Mouse (Mus musculus) spleen, adult 12 weeks (tissue): ENCODE data around the gene Txn2.

ENCODE experiments used
- DNase-seq: peaks from one replicate; pipeline ENCODE4 v3.0.0; 2022; ENCODE audit warnings: low spot score

Txn2 gene

DNA sequence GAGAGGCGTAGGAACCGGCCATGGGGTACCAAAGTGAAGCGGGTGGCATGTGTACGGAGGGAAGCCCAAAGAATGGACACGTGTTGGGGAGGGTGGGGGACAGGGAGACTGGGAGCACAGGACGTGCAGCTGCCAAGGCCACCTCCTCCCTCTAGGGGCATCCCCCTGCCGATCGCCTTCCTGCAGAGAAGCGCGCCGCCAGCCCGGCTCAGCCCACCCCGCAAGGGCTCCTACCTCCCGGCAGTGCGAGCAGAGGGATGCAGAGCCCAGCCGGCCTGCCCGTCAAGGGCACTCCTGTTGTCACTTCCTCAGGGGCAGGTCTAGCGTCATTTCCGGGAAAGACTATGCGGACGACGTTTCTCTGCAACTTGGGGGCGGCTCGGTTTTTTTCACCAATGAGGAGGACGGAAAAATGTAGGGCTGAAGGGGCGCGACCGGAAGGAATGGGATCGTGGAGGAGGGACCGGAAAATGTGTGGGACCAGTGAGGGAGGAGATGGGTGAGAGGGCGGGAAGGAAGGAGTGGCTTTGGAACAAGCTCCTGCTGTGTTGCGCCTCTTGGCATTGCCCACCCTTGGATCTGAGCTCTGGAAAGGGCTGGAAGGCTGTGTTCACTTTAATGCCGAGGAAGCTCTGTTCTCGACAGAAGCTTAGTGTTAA is at the start of gene Txn2:
TSS of gene Txn2 (minus strand) at position 334 of the 659 bp plus-strand sequence.
- DNase-seq = peak; percentile 92

DNA sequence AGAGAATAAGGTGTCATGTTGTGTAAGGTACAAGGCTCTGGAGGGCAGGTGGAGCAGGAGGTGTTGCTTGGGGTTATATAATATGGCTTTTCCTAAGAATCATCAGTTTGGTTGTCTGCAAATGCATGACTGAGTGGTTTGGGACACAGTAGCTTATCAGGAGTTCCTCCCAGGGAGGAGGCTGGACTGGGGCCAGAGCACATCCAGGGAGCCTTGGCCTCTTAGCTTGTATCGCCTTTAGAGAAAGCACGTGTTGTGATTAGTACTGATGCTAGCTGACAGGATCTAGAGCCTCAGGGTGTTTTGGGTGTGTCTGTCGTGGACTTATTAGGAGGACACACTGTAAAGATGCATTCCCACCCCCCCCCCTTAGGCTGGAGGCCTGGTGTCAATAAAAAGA is 48.9 kb upstream of the Txn2 start:
- DNase-seq = peak; percentile 11

- DNase-seq = no peak
Observed at GRCm38 (mm10) chr15:77974165-77974841, 45.5 kb upstream of the Txn2 start.

DNA sequence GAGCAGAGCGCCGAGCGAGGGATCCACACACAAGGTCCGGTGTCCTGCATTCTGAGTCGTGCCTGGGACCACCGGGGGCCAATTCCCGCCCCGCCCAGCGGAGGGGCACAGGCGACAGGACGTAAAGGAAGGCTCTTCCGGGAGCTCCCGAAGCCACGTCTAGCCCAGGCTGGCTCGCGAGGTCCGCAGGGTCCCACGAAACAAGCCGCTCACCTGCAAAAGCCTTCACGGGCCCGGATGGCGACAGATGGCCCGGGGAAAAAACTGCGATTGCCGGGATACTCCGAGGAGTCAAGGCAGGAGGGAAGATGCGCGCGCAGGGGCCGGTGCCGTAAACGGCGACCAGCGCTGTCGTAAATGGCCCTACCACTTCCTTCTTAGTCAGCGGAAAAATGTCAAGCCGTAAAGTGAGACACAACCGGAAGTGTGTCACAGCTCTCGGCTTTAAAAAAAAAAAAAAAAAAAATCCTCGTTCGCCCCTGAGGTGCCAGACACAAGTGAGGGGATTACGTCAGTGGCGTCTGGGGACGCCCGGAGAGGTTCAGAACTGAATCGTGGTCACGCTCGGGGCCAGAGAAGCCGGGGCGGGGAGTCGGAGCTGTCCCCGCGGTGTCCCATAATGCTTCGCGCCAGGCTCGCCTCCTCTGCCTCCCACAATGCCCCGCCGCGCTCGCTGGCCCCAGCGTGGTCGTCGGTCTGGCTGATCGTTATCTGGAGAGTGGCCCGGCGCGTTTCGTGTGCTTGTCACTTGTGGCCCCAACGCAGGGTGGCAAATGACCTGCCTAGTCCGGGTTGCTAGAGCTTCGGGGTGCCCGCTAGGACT is 41.9 kb upstream of the Txn2 start, which contains the start of gene Eif3d:
TSS of gene Eif3d (minus strand) at position 344 of the 823 bp plus-strand sequence.
- DNase-seq = peak; percentile 98

GRCm38 (mm10) chr15:77969940-77970469 is 41.2 kb upstream of the Txn2 start:
- no peak for DNase-seq

GRCm38 (mm10) chr15:77965117-77965528 is 36.3 kb upstream of the Txn2 start:
- DNase-seq = no peak

DNA sequence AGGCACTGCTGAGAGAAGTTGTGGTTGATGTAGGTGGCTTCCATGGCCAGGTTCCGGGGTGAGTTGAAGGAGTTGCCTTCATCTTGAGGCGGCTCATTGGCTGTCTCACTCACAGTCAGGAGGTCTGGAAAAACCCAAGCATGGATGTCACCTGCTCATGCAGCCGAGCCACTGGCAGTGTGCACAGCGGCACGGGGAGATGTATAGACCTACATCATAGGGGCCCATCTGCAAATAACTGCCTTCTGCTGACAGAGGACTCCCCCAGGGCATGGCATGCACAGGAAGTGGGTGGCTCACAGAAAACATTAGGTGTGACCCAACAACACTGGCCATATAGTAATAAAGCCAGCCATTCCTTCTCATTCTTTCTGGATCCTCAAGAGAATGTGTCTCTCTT is 33.6 kb upstream of the Txn2 start:
- no peak for DNase-seq

DNA sequence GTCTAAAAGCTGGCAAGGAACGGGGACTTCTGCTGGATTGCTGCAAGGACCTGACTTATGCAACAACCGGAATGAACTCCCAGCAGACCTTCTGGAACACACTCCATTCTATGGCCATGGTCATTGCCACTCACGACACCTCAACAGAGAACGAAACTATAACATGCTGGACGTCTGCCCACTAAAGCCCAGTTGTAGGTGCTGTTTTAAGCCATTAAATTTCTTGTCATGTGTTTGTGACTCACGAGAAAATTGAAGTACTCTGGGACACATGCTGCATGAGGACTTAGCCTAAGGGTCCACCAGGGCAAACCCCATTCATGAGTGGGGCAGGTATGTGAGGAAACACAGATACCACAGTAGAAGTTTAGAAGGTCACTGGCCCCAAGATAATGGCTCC is 31.9 kb upstream of the Txn2 start:
- DNase-seq = no peak

- no peak for DNase-seq
Observed at GRCm38 (mm10) chr15:77958071-77958470, 29.3 kb upstream of the Txn2 start.

GRCm38 (mm10) chr15:77957625-77958024 is 28.8 kb upstream of the Txn2 start:
- no peak for DNase-seq

- peak; percentile 73 for DNase-seq
Observed at GRCm38 (mm10) chr15:77956404-77956901, 27.6 kb upstream of the Txn2 start, which contains the start of gene Foxred2. Foxred2 (minus strand) TSS chr15:77956722.

GRCm38 (mm10) chr15:77955440-77956403 is 26.9 kb upstream of the Txn2 start:
- no peak for DNase-seq

DNA sequence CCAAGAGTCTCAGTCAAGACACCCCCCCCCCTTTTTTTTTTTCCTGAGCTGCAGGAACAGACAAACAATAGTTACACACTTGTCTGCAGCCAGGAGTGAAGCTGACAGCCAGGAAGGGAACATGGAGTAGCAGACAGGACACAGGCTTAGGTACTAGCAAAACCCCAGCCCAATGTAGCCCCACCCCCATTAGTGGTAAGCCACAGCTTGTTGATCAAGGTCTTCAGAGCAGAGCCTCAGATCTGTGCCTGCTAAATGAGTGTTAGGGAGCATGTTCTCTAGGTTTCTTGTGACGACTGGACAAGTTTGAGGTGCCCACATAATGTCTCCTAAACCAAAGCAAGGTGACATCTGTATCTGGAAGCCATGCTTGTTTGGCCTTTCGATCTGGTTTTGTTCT is 25.6 kb upstream of the Txn2 start:
- no peak for DNase-seq

- DNase-seq = no peak
Observed at GRCm38 (mm10) chr15:77952921-77953320, 24.1 kb upstream of the Txn2 start.

- DNase-seq = no peak
Observed at GRCm38 (mm10) chr15:77949061-77949460, 20.3 kb upstream of the Txn2 start.

DNA sequence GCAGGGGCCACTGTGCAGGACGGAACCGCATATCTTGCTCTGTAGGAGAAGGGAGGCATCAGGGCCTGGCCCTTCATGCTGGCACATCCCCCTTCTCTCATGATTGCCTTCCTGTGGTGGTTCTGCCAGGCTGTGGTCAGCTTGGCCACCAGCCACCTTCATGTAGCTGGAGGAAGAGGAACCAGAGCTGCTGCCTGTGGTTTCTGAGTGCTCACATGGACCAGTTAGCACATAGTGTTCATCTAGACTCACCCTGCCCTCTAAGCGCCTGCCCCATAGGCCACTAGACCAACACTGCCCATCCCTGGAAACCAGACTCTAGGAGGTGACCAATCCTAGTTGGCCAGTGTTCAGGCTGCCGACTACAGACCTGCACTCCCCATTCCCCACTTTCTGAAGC is 16.9 kb upstream of the Txn2 start:
- DNase-seq = no peak

GRCm38 (mm10) chr15:77941563-77941962 is 12.8 kb upstream of the Txn2 start:
- no peak for DNase-seq

- DNase-seq = no peak
Observed at GRCm38 (mm10) chr15:77938516-77938915, 9.7 kb upstream of the Txn2 start.

GRCm38 (mm10) chr15:77935673-77936375 is 7.0 kb upstream of the Txn2 start:
- DNase-seq = no peak

- no peak for DNase-seq
Observed at GRCm38 (mm10) chr15:77934968-77935367, 6.2 kb upstream of the Txn2 start.
